Mouse (Mus musculus) forebrain, embryonic 13.5 days (tissue): Measurements from ENCODE around the gene Stfa2l1. TPM values are rescaled to one million over a fixed set of nuclear protein-coding genes. Genes with fewer than 3 reads are reported as not detected.

ENCODE experiments used
- ATAC-seq: fragments of 200-750 bp; cut with Nextera tagmentation; 2 replicates; pipeline ENCODE4 v1.8.0; 2017
- H3K27ac ChIP-seq: fragments of 300-500 bp; sonication (generic); 2 replicates; pipeline ENCODE4 v1.5.1; 2015; ENCODE audit warnings: inconsistent platforms, mild to moderate bottlenecking, moderate library complexity
- H3K27me3 ChIP-seq: fragments of 300-500 bp; sonication (generic); 2 replicates; pipeline ENCODE4 v1.6.1; 2015; ENCODE audit warnings: mild to moderate bottlenecking, inconsistent platforms
- H3K36me3 ChIP-seq: fragments of 300-500 bp; sonication (generic); 2 replicates; pipeline ENCODE4 v1.6.1; 2015; ENCODE audit warnings: mild to moderate bottlenecking, inconsistent platforms; ENCODE audit not compliant: poor library complexity, severe bottlenecking
- H3K4me1 ChIP-seq: fragments of 300-500 bp; sonication (generic); 2 replicates; pipeline ENCODE4 v1.6.1; 2015; ENCODE audit warnings: inconsistent platforms
- H3K4me2 ChIP-seq: fragments of 300-500 bp; sonication (generic); 2 replicates; pipeline ENCODE4 v1.6.1; 2015; ENCODE audit warnings: inconsistent platforms, mild to moderate bottlenecking, moderate library complexity
- H3K4me3 ChIP-seq: fragments of 300-500 bp; sonication (generic); 2 replicates; pipeline ENCODE4 v1.5.1; 2015; ENCODE audit warnings: mild to moderate bottlenecking, inconsistent platforms
- H3K9ac ChIP-seq: fragments of 300-500 bp; sonication (generic); 2 replicates; pipeline ENCODE4 v1.6.1; 2015; ENCODE audit warnings: mild to moderate bottlenecking, inconsistent platforms
- H3K9me3 ChIP-seq: fragments of 300-500 bp; sonication (generic); replicated peaks from 2 replicates; pipeline ENCODE4 v1.6.1; 2016; ENCODE audit warnings: inconsistent platforms
- WGBS: fragments of 180-500 bp; shearing (Covaris S2); methylation state at CpG from one replicate; pipeline ENCODE4 v1.1.7; 2015; 5-methylcytosine and 5-hydroxymethylcytosine counted together
- polyA plus RNA-seq: library from polyadenylated mRNA; unstranded; fragments of >200 nt; fragmentation: Nextera tagmentation; extraction: Ambion mirVana; gene quantifications from 2 replicates; pipeline ENCODE4 v1.2.1, GENCODE M21; 2015

Gene Stfa2l1
- polyA plus RNA-seq, 1 experiment from 2014 or later: not detected

GRCm38 (mm10) chr16:36209967-36210453 lies 53.4 kb downstream of the Stfa2l1 start, which contains the start of gene Gm5416:
Gene Gm5416 (plus strand): TSS chr16:36210403.
- H3K4me3 ChIP-seq: no peak within 1 kb of the TSS
- H3K27ac ChIP-seq: no peak within 1 kb of the TSS
- no peaks in the 10 kb centered on the region for H3K36me3 ChIP-seq
- H3K9me3 ChIP-seq: no peaks in the 10 kb centered on the region
- ATAC-seq: no peak
- no peak within 1 kb of the TSS for H3K9ac ChIP-seq
- no peak within 1 kb of the TSS for H3K4me2 ChIP-seq
- H3K27me3 ChIP-seq: no peaks in the 10 kb centered on the region
- whole genome bisulfite sequencing: 83% methylated on average over 2 of the region's 2 CpGs
- no peaks in the 10 kb centered on the region for H3K4me1 ChIP-seq

Other genes with a start within 250 kb of the Stfa2l1 start
- 2.3 and 2.8 TPM in 2 replicates for gene Parp9, start 218.3 kb upstream of the Stfa2l1 start, polyA plus RNA-seq
- 2.8 and 3.1 TPM in 2 replicates for gene Dtx3l, start 217.7 kb upstream of the Stfa2l1 start, polyA plus RNA-seq
- 70.0 and 78.2 TPM in 2 replicates for gene Kpna1, start 178.1 kb upstream of the Stfa2l1 start, polyA plus RNA-seq
- gene Wdr5b, start 115.6 kb upstream of the Stfa2l1 start, polyA plus RNA-seq: 13.1 and 13.3 TPM in 2 replicates
- 237 and 242 TPM in 2 replicates for gene Fam162a, start 85.2 kb upstream of the Stfa2l1 start, polyA plus RNA-seq
- 53.9 and 59.7 TPM in 2 replicates for gene Ccdc58, start 85.1 kb upstream of the Stfa2l1 start, polyA plus RNA-seq
- not detected in 2 replicates for gene Csta1, start 25.6 kb upstream of the Stfa2l1 start, polyA plus RNA-seq
- gene Gm5483, start 27.4 kb downstream of the Stfa2l1 start, polyA plus RNA-seq: 0.32 and 0.53 TPM in 2 replicates
- gene Gm5416, start 53.6 kb downstream of the Stfa2l1 start, polyA plus RNA-seq: not detected in 2 replicates
- not detected in 2 replicates for gene 2010005H15Rik, start 64.7 kb downstream of the Stfa2l1 start, polyA plus RNA-seq
- 0.39 and 0.62 TPM in 2 replicates for gene Stfa1, start 120.1 kb downstream of the Stfa2l1 start, polyA plus RNA-seq
- gene BC117090, start 177.5 kb downstream of the Stfa2l1 start, polyA plus RNA-seq: not detected in 2 replicates
- gene BC100530, start 210.9 kb downstream of the Stfa2l1 start, polyA plus RNA-seq: 0.63 TPM in 1 of 2 replicates, not detected in the other